In the genomic region with DNA sequence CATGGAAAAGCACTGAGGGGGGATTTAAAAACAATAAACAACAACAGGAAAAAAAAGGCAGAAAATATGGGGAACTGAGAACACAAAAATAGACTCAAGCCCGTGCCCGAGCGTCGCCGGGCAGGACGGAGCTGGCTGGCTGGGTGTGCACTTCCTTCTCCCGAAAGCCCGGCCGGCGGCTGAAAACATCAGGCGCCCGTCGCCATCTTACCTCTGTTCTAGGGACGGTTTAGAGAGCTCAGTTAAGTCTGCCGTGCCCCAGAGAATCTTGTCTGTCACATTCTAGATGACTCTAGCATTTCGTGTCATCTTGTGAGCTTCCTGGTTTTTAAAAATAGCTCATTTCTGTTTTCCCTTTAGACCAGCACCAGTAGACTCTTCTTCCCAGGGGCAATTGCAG, we compare ENCODE assay signal across 18 mouse cellular contexts. TPM values are rescaled to one million over a fixed set of nuclear protein-coding genes. Genes with fewer than 3 reads are reported as not detected.
A peak's percentile ranks its signal among the peaks of the same experiment; 100 is the strongest.
DNase-seq lines count a peak whose midpoint lies in the region; ATAC-seq and TF ChIP-seq lines count a peak whose summit lies in the region.
"Had no signal": no experiment of that assay in that cellular context is flagged by ENCODE, and none has a peak within 500 bp of the region (broad histone marks: within the 10 kb centered on the region; RNA-seq: fewer than 3 reads in every experiment).

No protein-coding gene starts in this region.

- H3K27me3 ChIP-seq in stomach, embryonic 16.5 days (ENCODE audit: control insufficient read depth, insufficient read depth, low read length), result no peaks in the 10 kb centered on the region
- no peaks in the 10 kb centered on the region for H3K27me3 ChIP-seq in stomach, postnatal 0 days (ENCODE audit: control insufficient read depth, insufficient read depth, low read length)
- H3K27me3 ChIP-seq in intestine, embryonic 16.5 days (replicated peaks; ENCODE audit: control insufficient read depth, insufficient read depth, low read length), result no peaks in the 10 kb centered on the region
- H3K27me3 ChIP-seq: forebrain, embryonic 15.5 days; limb, embryonic 13.5 days; midbrain, embryonic 13.5 days had no signal

- DNase-seq in layer of hippocampus, adult 2 months (ENCODE audit: low spot score in 2 of 2), result no peak
- DNase-seq in layer of hippocampus, postnatal 36 days, result no peak
- DNase-seq in stomach, postnatal 0 days (ENCODE audit: low spot score), result no peak
- no peak for DNase-seq in frontal cortex, postnatal 14 days (ENCODE audit: low spot score in 2 of 2)
- no peak for DNase-seq in right cerebral cortex, postnatal 36 days (ENCODE audit: low spot score in 2 of 2)
- DNase-seq: adrenal gland, postnatal 10 days; cerebellum, adult 9-10 months; embryo, embryonic 11 days; thymus, adult 2 months had no signal

- 84% methylated on average over 16 of the region's 16 CpGs for WGBS in stomach, embryonic 16.5 days
- WGBS in stomach, postnatal 0 days, result 75% methylated on average over 16 of the region's 16 CpGs
- WGBS in intestine, embryonic 16.5 days, result 84% methylated on average over 16 of the region's 16 CpGs

- TF ChIP-seq CTCF in layer of hippocampus, adult 2 months (conservative IDR thresholded peaks at IDR 0.05), result no peak
- TF ChIP-seq CTCF in stomach, postnatal 0 days (IDR thresholded peaks at IDR 0.05; ENCODE audit: low read depth), result no peak

- no peak overlapping the region for H3K4me2 ChIP-seq in stomach, embryonic 16.5 days (ENCODE audit: low read depth, low read length)
- H3K4me2 ChIP-seq in stomach, postnatal 0 days (replicated peaks; ENCODE audit: low read depth), result no peak overlapping the region
- H3K4me2 ChIP-seq in intestine, embryonic 16.5 days (ENCODE audit: low read depth, low read length), result peak overlapping the region; percentile 49
- H3K4me2 ChIP-seq: forebrain, embryonic 15.5 days; heart, embryonic 11.5 days; limb, embryonic 13.5 days; midbrain, embryonic 13.5 days had no signal

- no peaks in the 10 kb centered on the region for H3K36me3 ChIP-seq in stomach, embryonic 16.5 days (ENCODE audit: control insufficient read depth, insufficient read depth, low read length)
- no peaks in the 10 kb centered on the region for H3K36me3 ChIP-seq in stomach, postnatal 0 days (ENCODE audit: control insufficient read depth, insufficient read depth, low read length)
- no peaks in the 10 kb centered on the region for H3K36me3 ChIP-seq in intestine, embryonic 16.5 days (ENCODE audit: control insufficient read depth, insufficient read depth, low read length)
- H3K36me3 ChIP-seq: forebrain, embryonic 15.5 days had no signal

- no peak overlapping the region for H3K4me3 ChIP-seq in layer of hippocampus, adult 2 months
- H3K4me3 ChIP-seq in stomach, embryonic 16.5 days (replicated peaks; ENCODE audit: low read length), result no peak overlapping the region
- H3K4me3 ChIP-seq in stomach, postnatal 0 days (ENCODE audit: low read depth, low read length), result no peak overlapping the region
- peak overlapping the region; percentile 41 for H3K4me3 ChIP-seq in intestine, embryonic 16.5 days (ENCODE audit: low read length)
- H3K4me3 ChIP-seq: erythroblast, embryonic 14.5 days; forebrain, embryonic 15.5 days; limb, embryonic 13.5 days; midbrain, embryonic 13.5 days; myocyte had no signal

- no peaks in the 10 kb centered on the region for H3K9me3 ChIP-seq in stomach, embryonic 16.5 days (replicated peaks; ENCODE audit: control insufficient read depth, low read length)
- no peaks in the 10 kb centered on the region for H3K9me3 ChIP-seq in stomach, postnatal 0 days (ENCODE audit: control insufficient read depth, low read length)
- H3K9me3 ChIP-seq in intestine, embryonic 16.5 days (ENCODE audit: control insufficient read depth, low read length), result no peaks in the 10 kb centered on the region
- H3K9me3 ChIP-seq: forebrain, embryonic 15.5 days; limb, embryonic 13.5 days; midbrain, embryonic 13.5 days had no signal

- no peak for ATAC-seq in stomach, embryonic 16.5 days (ENCODE audit: insufficient read depth, low FRiP score)
- no peak for ATAC-seq in stomach, postnatal 0 days (ENCODE audit: low FRiP score, low TSS enrichment)
- no peak for ATAC-seq in intestine, embryonic 16.5 days
- ATAC-seq: forebrain, embryonic 15.5 days; hindbrain, postnatal 0 days; midbrain, embryonic 13.5 days had no signal

- no peak overlapping the region for H3K9ac ChIP-seq in stomach, embryonic 16.5 days (ENCODE audit: low read length)
- no peak overlapping the region for H3K9ac ChIP-seq in stomach, postnatal 0 days (ENCODE audit: low read length)
- peak overlapping the region; percentile 61 for H3K9ac ChIP-seq in intestine, embryonic 16.5 days (ENCODE audit: low read depth, low read length)
- H3K9ac ChIP-seq: forebrain, embryonic 15.5 days; limb, embryonic 13.5 days had no signal

- peaks cover 2% of the 10 kb centered on the region; the same call in 1 of the 2 replicates for H3K4me1 ChIP-seq in stomach, embryonic 16.5 days (ENCODE audit: control insufficient read depth, insufficient read depth, low read length)
- no peaks in the 10 kb centered on the region for H3K4me1 ChIP-seq in stomach, postnatal 0 days (replicated peaks; ENCODE audit: control insufficient read depth, insufficient read depth)
- H3K4me1 ChIP-seq in intestine, embryonic 16.5 days (ENCODE audit: control insufficient read depth, insufficient read depth, low read length), result peaks cover 22% of the 10 kb centered on the region
- H3K4me1 ChIP-seq: limb, embryonic 13.5 days had no signal

- TF ChIP-seq EP300 in stomach, postnatal 0 days (optimal IDR thresholded peaks at IDR 0.05), result no peak

- peak overlapping the region; percentile 72; the same call in 1 of the 2 replicates for H3K27ac ChIP-seq in layer of hippocampus, adult 2 months
- peak overlapping the region; percentile 31 for H3K27ac ChIP-seq in stomach, embryonic 16.5 days (ENCODE audit: low read length)
- H3K27ac ChIP-seq in stomach, postnatal 0 days (replicated peaks), result no peak overlapping the region
- peak overlapping the region; percentile 90 for H3K27ac ChIP-seq in intestine, embryonic 16.5 days (ENCODE audit: low read length)
- H3K27ac ChIP-seq: forebrain, embryonic 15.5 days; limb, embryonic 13.5 days; midbrain, embryonic 13.5 days had no signal

RNA-seq across cellular contexts. Expression of a gene that starts 27.8 kb away (rescaled TPM):
- total RNA-seq in layer of hippocampus, adult 2 months (2021), result 10 to 100 TPM; 28.0 to 32.8 TPM
- 10 to 100 TPM; 34.3 to 35.9 TPM for total RNA-seq in layer of hippocampus, postnatal 36 days (2021)
- 26.1 and 27.4 TPM in 2 replicates for polyA plus RNA-seq in stomach, embryonic 16.5 days (2015; fragmentation: Nextera tagmentation; extraction: Ambion mirVana)
- 27.9 and 29.7 TPM in 2 replicates for polyA plus RNA-seq in stomach, postnatal 0 days (2015; fragmentation: Nextera tagmentation; extraction: Ambion mirVana)
- polyA plus RNA-seq in intestine, embryonic 16.5 days (2015; fragmentation: Nextera tagmentation; extraction: Ambion mirVana), result 43.4 and 46.4 TPM in 2 replicates
